Mouse (Mus musculus) myocyte (in vitro differentiated cells): ENCODE results near the gene Cnot1.

Experiments used
- CEBPB ChIP-seq: IDR thresholded peaks from 2 replicates; pipeline ENCODE4 v1.6.1; 2011; ENCODE audit warnings: mild to moderate bottlenecking, moderate library complexity; ENCODE audit not compliant: poor library complexity, insufficient read depth, severe bottlenecking
- MAX ChIP-seq: IDR thresholded peaks from one replicate; pipeline ENCODE4 v1.6.1; 2011; ENCODE audit warnings: low read depth, mild to moderate bottlenecking, control low read depth
- MYOG ChIP-seq, 3 experiments: IDR thresholded peaks; one replicate each; pipeline ENCODE4 v1.6.1; 2011; ENCODE audit warnings: control low read depth in 2 of 3, low read depth in 2 of 3, mild to moderate bottlenecking in 2 of 3; ENCODE audit not compliant: insufficient read length in 2 of 3, control insufficient read depth in 1 of 3, insufficient read depth in 1 of 3
- POLR2A ChIP-seq: IDR thresholded peaks from one replicate; pipeline ENCODE4 v1.6.1; 2011; ENCODE audit warnings: low read depth, mild to moderate bottlenecking, control low read depth, moderate library complexity; ENCODE audit not compliant: insufficient read length
- REST ChIP-seq: IDR thresholded peaks from one replicate; pipeline ENCODE4 v1.6.1; 2011; ENCODE audit warnings: mild to moderate bottlenecking, control low read depth, moderate library complexity; ENCODE audit not compliant: insufficient read depth, insufficient read length
- TCF12 ChIP-seq: IDR thresholded peaks from one replicate; pipeline ENCODE4 v1.6.1; 2011; ENCODE audit warnings: mild to moderate bottlenecking, control low read depth; ENCODE audit not compliant: poor library complexity, insufficient read depth, severe bottlenecking
- TCF3 ChIP-seq: IDR thresholded peaks from one replicate; pipeline ENCODE4 v1.6.1; 2011; ENCODE audit warnings: low read depth, control low read depth; ENCODE audit not compliant: insufficient read length
- USF1 ChIP-seq: IDR thresholded peaks from one replicate; pipeline ENCODE4 v1.6.1; 2011; ENCODE audit warnings: low read depth, mild to moderate bottlenecking, control low read depth, moderate library complexity

DNA sequence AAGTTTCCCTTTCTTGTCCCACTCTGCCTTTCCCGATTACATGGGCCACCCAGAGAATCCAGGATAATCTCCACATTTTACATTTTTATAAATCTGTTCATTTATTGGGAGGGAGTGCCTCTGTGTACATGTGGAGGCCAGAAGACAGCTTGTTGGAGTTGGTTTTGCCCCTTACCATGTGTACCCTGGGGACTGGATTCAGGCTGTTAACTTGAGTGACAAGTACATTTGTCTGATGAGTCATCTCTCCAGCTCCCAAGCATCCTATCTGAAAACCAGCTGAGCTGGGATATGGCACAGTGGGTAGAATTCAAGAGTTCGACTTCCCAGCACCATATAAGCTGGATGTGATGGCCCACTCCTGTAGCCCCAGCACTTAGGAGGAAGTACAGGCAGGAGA, 137.3 kb downstream of the Cnot1 start:
- TF ChIP-seq TCF12 (peak; percentile 56), POLR2A (no peak), TCF3 (no peak), MAX (no peak), MYOG (IDR thresholded peaks at IDR 0.05; ENCODE audit: control insufficient read depth in 1 of 3, insufficient read depth in 1 of 3, insufficient read length in 2 of 3, low read depth in 2 of 3) (peak in 2 of 3 experiments; percentile 32 to 41), USF1 (no peak), CEBPB (no peak), REST (no peak)
